Mouse (Mus musculus): Measurements from ENCODE around the gene Gm7030.
"Not testable (repeated sequence)": the region's sequence is repeated elsewhere in the genome, so short reads cannot be mapped to it uniquely, and the experiment has no call there.

Gene Gm7030

GRCm38 (mm10) chr17:36135421-36136231 is 6.4 kb upstream of the Gm7030 start:
- not testable (repeated sequence) for DNase-seq

GRCm38 (mm10) chr17:36131516-36132265 is 2.5 kb upstream of the Gm7030 start:
- no peak for DNase-seq

GRCm38 (mm10) chr17:36128525-36128924 is 700 bp downstream of the Gm7030 start:
- not testable (repeated sequence) for DNase-seq

GRCm38 (mm10) chr17:36124111-36124510 is 5.1 kb downstream of the Gm7030 start:
- DNase-seq: not testable (repeated sequence)

GRCm38 (mm10) chr17:36121352-36122020 is 7.7 kb downstream of the Gm7030 start, which contains the start of gene Gm19684:
Gene Gm19684 (plus strand): TSS chr17:36121678.
- peak; percentile 74 for DNase-seq

- not testable (repeated sequence) for DNase-seq
Observed at GRCm38 (mm10) chr17:36120839-36121238, 8.4 kb downstream of the Gm7030 start.

- not testable (repeated sequence) for DNase-seq
Observed at GRCm38 (mm10) chr17:36116545-36116944, 12.7 kb downstream of the Gm7030 start.

- peak; percentile 41 for DNase-seq
Observed at GRCm38 (mm10) chr17:36113979-36114593, 15.1 kb downstream of the Gm7030 start.

- peak; percentile 54 for DNase-seq
Observed at GRCm38 (mm10) chr17:36111510-36111868, 17.7 kb downstream of the Gm7030 start.

- peak; percentile 10 for DNase-seq
Observed at GRCm38 (mm10) chr17:36110641-36111509, 18.4 kb downstream of the Gm7030 start.

GRCm38 (mm10) chr17:36110129-36110528 is 19.1 kb downstream of the Gm7030 start:
- DNase-seq: not testable (repeated sequence)

- DNase-seq: not testable (repeated sequence)
Observed at GRCm38 (mm10) chr17:36102091-36102490, 27.1 kb downstream of the Gm7030 start.

- DNase-seq: not testable (repeated sequence)
Observed at GRCm38 (mm10) chr17:36099603-36100002, 29.6 kb downstream of the Gm7030 start.

GRCm38 (mm10) chr17:36093936-36094335 is 35.3 kb downstream of the Gm7030 start:
- no peak for DNase-seq

GRCm38 (mm10) chr17:36092520-36092919 is 36.7 kb downstream of the Gm7030 start:
- not testable (repeated sequence) for DNase-seq

- DNase-seq: not testable (repeated sequence)
Observed at GRCm38 (mm10) chr17:36091933-36092332, 37.3 kb downstream of the Gm7030 start.

- DNase-seq: not testable (repeated sequence)
Observed at GRCm38 (mm10) chr17:36085976-36086375, 43.2 kb downstream of the Gm7030 start.

GRCm38 (mm10) chr17:36083870-36084451 is 45.3 kb downstream of the Gm7030 start:
- no peak for DNase-seq

GRCm38 (mm10) chr17:36083266-36083869 is 45.9 kb downstream of the Gm7030 start:
- peak; percentile 50 for DNase-seq

GRCm38 (mm10) chr17:36082519-36083232 is 46.5 kb downstream of the Gm7030 start:
- DNase-seq: not testable (repeated sequence)

Data from kidney, postnatal 14 days (tissue).